Comparison of ENCODE assay signal across 26 mouse cellular contexts in genomic region chrX:8233602-8234001, GRCm38 (mm10). TPM values are rescaled to one million over a fixed set of nuclear protein-coding genes. Genes with fewer than 3 reads are reported as not detected.
"Had no signal": no experiment of that assay in that cellular context is flagged by ENCODE, and none has a peak within 500 bp of the region (broad histone marks: within the 10 kb centered on the region; RNA-seq: fewer than 3 reads in every experiment).

No protein-coding gene starts in this region.

- ATAC-seq: hindbrain, embryonic 16.5 days; inflammation-experienced regulatory T-cells, adult 6 months; intestine, embryonic 15.5 days; intestine, postnatal 0 days had no signal

- H3K4me1 ChIP-seq: heart, embryonic 10.5 days; heart, embryonic 12.5 days; hindbrain, embryonic 10.5 days; hindbrain, embryonic 12.5 days; intestine, embryonic 15.5 days; kidney, embryonic 15.5 days; limb, embryonic 10.5 days; limb, embryonic 12.5 days had no signal

- H3K4me2 ChIP-seq: heart, embryonic 12.5 days; hindbrain, embryonic 12.5 days; hindbrain, embryonic 14.5 days; intestine, embryonic 15.5 days; kidney, embryonic 15.5 days; limb, embryonic 12.5 days had no signal

- H3K4me3 ChIP-seq: heart, embryonic 10.5 days; heart, embryonic 12.5 days; hindbrain, embryonic 10.5 days; hindbrain, embryonic 12.5 days; intestine, embryonic 15.5 days; kidney, embryonic 15.5 days; left cerebral cortex, adult 2 months; limb, embryonic 10.5 days; limb, embryonic 12.5 days had no signal

- H3K27me3 ChIP-seq: heart, embryonic 12.5 days; hindbrain, embryonic 12.5 days; intestine, embryonic 15.5 days; kidney, embryonic 15.5 days; limb, embryonic 12.5 days had no signal

- DNase-seq: gastrocnemius, postnatal 10 days; gastrocnemius, postnatal 25 days; heart, adult 18-20 months; heart, postnatal 10 days; heart, postnatal 4 days; kidney, adult 2 months; kidney, adult 9 months; kidney, postnatal 14 days; kidney, postnatal 36 days; lung, adult 18-20 months had no signal

- H3K27ac ChIP-seq: heart, embryonic 10.5 days; hindbrain, embryonic 10.5 days; hindbrain, embryonic 12.5 days; hindbrain, embryonic 14.5 days; intestine, embryonic 15.5 days; kidney, embryonic 15.5 days; kidney, postnatal 0 days; left cerebral cortex, adult 2 months; limb, embryonic 10.5 days; limb, embryonic 12.5 days had no signal

- H3K9ac ChIP-seq: heart, embryonic 12.5 days; hindbrain, embryonic 12.5 days; hindbrain, embryonic 14.5 days; intestine, embryonic 15.5 days; kidney, embryonic 15.5 days; limb, embryonic 12.5 days had no signal

- H3K9me3 ChIP-seq: heart, embryonic 10.5 days; heart, embryonic 12.5 days; hindbrain, embryonic 12.5 days; intestine, embryonic 15.5 days; kidney, embryonic 15.5 days; limb, embryonic 10.5 days; limb, embryonic 12.5 days had no signal

- H3K36me3 ChIP-seq: heart, embryonic 10.5 days; heart, embryonic 12.5 days; hindbrain, embryonic 10.5 days; hindbrain, embryonic 12.5 days; intestine, embryonic 15.5 days; kidney, embryonic 15.5 days; limb, embryonic 12.5 days had no signal

RNA-seq across cellular contexts. Expression of gene Porcn, which starts 27.3 kb away (rescaled TPM):
- total RNA-seq: granulocyte monocyte progenitor cell, adult 5-6 weeks had no signal

RNA-seq across cellular contexts. Expression of gene Slc38a5, which starts 37.3 kb away (rescaled TPM):
- total RNA-seq: gastrocnemius, adult 18-20 months; gastrocnemius, postnatal 25 days had no signal
- polyA plus RNA-seq: inflammation-experienced regulatory T-cells, adult 6 months; kidney, adult 2 months had no signal
